In the genomic region with DNA sequence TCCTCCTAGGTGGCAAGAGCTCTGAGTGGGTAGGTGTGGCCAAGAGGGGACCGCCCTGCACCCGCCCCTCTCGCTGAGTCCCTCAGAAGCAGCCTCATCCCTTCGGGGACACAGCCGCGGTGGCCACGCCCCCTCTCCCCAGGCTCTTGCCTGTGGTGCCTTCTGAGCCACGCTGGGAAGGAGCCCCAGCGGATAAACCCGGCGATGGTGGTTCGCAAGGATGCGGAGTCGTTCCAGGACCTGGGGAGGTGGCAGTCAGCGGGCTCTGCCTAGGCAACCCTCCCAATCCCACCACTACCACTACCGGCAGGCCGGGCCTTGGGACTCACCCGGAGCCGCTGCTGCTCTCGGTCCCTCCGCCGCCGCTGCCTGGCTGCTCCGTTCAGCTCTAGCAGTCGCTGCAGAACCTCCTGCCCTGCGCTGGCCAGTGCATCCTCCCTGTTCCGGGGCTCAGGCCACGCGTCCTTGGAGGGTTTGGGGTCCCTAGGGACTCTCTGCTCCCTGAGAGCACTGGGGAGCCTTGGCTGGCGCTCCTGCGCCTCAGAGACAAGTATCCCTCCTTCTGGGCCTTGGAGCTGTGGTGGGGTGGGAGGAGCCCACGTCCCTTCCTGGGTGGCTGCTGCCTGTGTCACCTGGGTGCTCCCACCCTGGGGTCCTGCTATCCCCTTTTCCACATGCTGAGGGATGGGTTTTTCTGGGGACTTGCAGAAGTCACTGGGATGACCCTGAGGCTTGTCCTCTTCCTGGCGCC, we compare ENCODE assay signal across 7 mouse cellular contexts. TPM values are rescaled to one million over a fixed set of nuclear protein-coding genes. Genes with fewer than 3 reads are reported as not detected.
DNase-seq lines count a peak whose midpoint lies in the region; ATAC-seq and TF ChIP-seq lines count a peak whose summit lies in the region.

No protein-coding gene starts in this region.

- intact Hi-C loops in heart, adult 2 months (cut with DNase I), result loop anchor here (5.0 kb wide), 2 partner anchors 127 to 133 kb away; partner anchors contain the start of genes Calu and Tnpo3

- H3K36me3 ChIP-seq in embryonic facial prominence, embryonic 12.5 days, result peaks cover 20% of the 10 kb centered on the region
- H3K36me3 ChIP-seq in heart, adult 2 months (ENCODE audit: control insufficient read depth, insufficient read depth, low read length), result no peaks in the 10 kb centered on the region
- peaks cover 14% of the 10 kb centered on the region; the same call in 1 of the 2 replicates for H3K36me3 ChIP-seq in limb, embryonic 11.5 days (ENCODE audit: control insufficient read depth, insufficient read depth, low read length)
- H3K36me3 ChIP-seq in midbrain, embryonic 13.5 days, result peaks cover 24% of the 10 kb centered on the region
- peaks cover 5% of the 10 kb centered on the region for H3K36me3 ChIP-seq in small intestine, adult 2 months (ENCODE audit: control insufficient read depth, insufficient read depth, low read length)

- peak overlapping the region; percentile 35 for H3K4me3 ChIP-seq in embryonic facial prominence, embryonic 12.5 days
- peak overlapping the region; percentile 44 for H3K4me3 ChIP-seq in heart, adult 2 months
- peak overlapping the region; percentile 41 for H3K4me3 ChIP-seq in limb, embryonic 11.5 days (ENCODE audit: low read depth, low read length)
- H3K4me3 ChIP-seq in midbrain, embryonic 13.5 days (replicated peaks), result peak overlapping the region; percentile 39
- H3K4me3 ChIP-seq in small intestine, adult 2 months (ENCODE audit: low read depth, low read length), result peak overlapping the region; percentile 65

- peak; percentile 50 to 63 for DNase-seq in adrenal gland, postnatal 4 days (ENCODE audit: low spot score in 2 of 2)
- peak; percentile 79 to 81 for DNase-seq in heart, adult 2 months
- DNase-seq in kidney, adult 18-20 months, result peak; percentile 90
- peak; percentile 84 for DNase-seq in limb, embryonic 11.5 days (ENCODE audit: low spot score)

- peak; percentile 91 for ATAC-seq in embryonic facial prominence, embryonic 12.5 days (ENCODE audit: insufficient number of reproducible peaks, insufficient read depth, low FRiP score, low TSS enrichment)
- peak; percentile 79 for ATAC-seq in limb, embryonic 11.5 days (ENCODE audit: insufficient number of reproducible peaks, low FRiP score, low TSS enrichment, low read depth)
- ATAC-seq in midbrain, embryonic 13.5 days, result peak; percentile 87

- TF ChIP-seq EP300 in heart, adult 2 months (IDR thresholded peaks at IDR 0.05; ENCODE audit: insufficient read depth, low read depth, low read length), result no peak

- H3K79me2 ChIP-seq in heart, adult 2 months (replicated peaks; ENCODE audit: control insufficient read depth, insufficient read depth, low read length), result no peaks in the 10 kb centered on the region

- no peak for TF ChIP-seq POLR2A in heart, adult 2 months (IDR thresholded peaks at IDR 0.05; ENCODE audit: insufficient read depth, low read depth, low read length)
- TF ChIP-seq POLR2A in small intestine, adult 2 months (IDR thresholded peaks at IDR 0.05; ENCODE audit: low read depth, low read length), result 0 out of 2 replicates have a peak, but pooled peaks have one; percentile 10

- no peaks in the 10 kb centered on the region for H3K9me3 ChIP-seq in embryonic facial prominence, embryonic 12.5 days
- H3K9me3 ChIP-seq in limb, embryonic 11.5 days (ENCODE audit: control insufficient read depth, low read length), result no peaks in the 10 kb centered on the region
- H3K9me3 ChIP-seq in midbrain, embryonic 13.5 days, result no peaks in the 10 kb centered on the region

- H3K27ac ChIP-seq in embryonic facial prominence, embryonic 12.5 days, result no peak overlapping the region
- H3K27ac ChIP-seq in heart, adult 2 months, result no peak overlapping the region
- H3K27ac ChIP-seq in limb, embryonic 11.5 days (replicated peaks; ENCODE audit: low read depth, low read length), result no peak overlapping the region
- H3K27ac ChIP-seq in midbrain, embryonic 13.5 days, result no peak overlapping the region
- H3K27ac ChIP-seq in small intestine, adult 2 months (ENCODE audit: insufficient read depth, low read depth, low read length), result no peak overlapping the region

- TF ChIP-seq CTCF in heart, adult 2 months (IDR thresholded peaks at IDR 0.05), result no peak
- no peak for TF ChIP-seq CTCF in small intestine, adult 2 months (IDR thresholded peaks at IDR 0.05; ENCODE audit: extremely low read depth, insufficient read length, insufficient replicate concordance, low read depth, low read length)

- no peaks in the 10 kb centered on the region for H3K27me3 ChIP-seq in embryonic facial prominence, embryonic 12.5 days
- no peaks in the 10 kb centered on the region for H3K27me3 ChIP-seq in heart, adult 2 months (ENCODE audit: control insufficient read depth, insufficient read depth, low read length)
- no peaks in the 10 kb centered on the region for H3K27me3 ChIP-seq in limb, embryonic 11.5 days (ENCODE audit: control insufficient read depth, insufficient read depth, low read length)
- peaks cover 23% of the 10 kb centered on the region; the same call in 1 of the 2 replicates for H3K27me3 ChIP-seq in midbrain, embryonic 13.5 days
- H3K27me3 ChIP-seq in small intestine, adult 2 months (ENCODE audit: control insufficient read depth, insufficient read depth, low read length), result no peaks in the 10 kb centered on the region

- 3% methylated on average over 33 of the region's 33 CpGs for WGBS in embryonic facial prominence, embryonic 12.5 days
- WGBS in heart, adult 2 months, result 8% methylated on average over 33 of the region's 33 CpGs
- 2% methylated on average over 33 of the region's 33 CpGs for WGBS in limb, embryonic 11.5 days
- 2% methylated on average over 32 of the region's 33 CpGs for WGBS in midbrain, embryonic 13.5 days
- WGBS in small intestine, adult 2 months, result 6% methylated on average over 33 of the region's 33 CpGs

- H3K4me2 ChIP-seq in embryonic facial prominence, embryonic 12.5 days (replicated peaks), result peak overlapping the region; percentile 55
- H3K4me2 ChIP-seq in limb, embryonic 11.5 days (ENCODE audit: low read depth, severe bottlenecking), result peak overlapping the region; percentile 77
- peak overlapping the region; percentile 57 for H3K4me2 ChIP-seq in midbrain, embryonic 13.5 days (replicated peaks)

- H3K9ac ChIP-seq in embryonic facial prominence, embryonic 12.5 days, result peak overlapping the region; percentile 35; the same call in 1 of the 2 replicates
- H3K9ac ChIP-seq in heart, adult 2 months (ENCODE audit: low read depth, low read length), result 0 out of 2 replicates have a peak overlapping the region, but pooled peaks have one; percentile 6
- peak overlapping the region; percentile 59 for H3K9ac ChIP-seq in limb, embryonic 11.5 days (ENCODE audit: low read length)
- H3K9ac ChIP-seq in midbrain, embryonic 13.5 days (replicated peaks), result peak overlapping the region; percentile 44; the same call in 1 of the 2 replicates

- H3K4me1 ChIP-seq in embryonic facial prominence, embryonic 12.5 days, result no peaks in the 10 kb centered on the region
- H3K4me1 ChIP-seq in heart, adult 2 months (ENCODE audit: control insufficient read depth, insufficient read depth, low read length), result no peaks in the 10 kb centered on the region
- H3K4me1 ChIP-seq in limb, embryonic 11.5 days (ENCODE audit: control insufficient read depth, insufficient read depth, low read length), result peaks cover 4% of the 10 kb centered on the region; the same call in 1 of the 2 replicates
- H3K4me1 ChIP-seq in midbrain, embryonic 13.5 days (replicated peaks), result peaks cover 11% of the 10 kb centered on the region
- peaks cover 9% of the 10 kb centered on the region for H3K4me1 ChIP-seq in small intestine, adult 2 months (ENCODE audit: control insufficient read depth, insufficient read depth, insufficient read length, low read length)

RNA-seq across cellular contexts. Expression of gene Atp6v1fnb, which starts 2.9 kb away (rescaled TPM):
- 1 to 10 TPM in 1 of 2 experiments, under 1 TPM in 1; 0.92 to 1.1 TPM for total RNA-seq in adrenal gland, postnatal 4 days (2021)
- 0.36 and 0.41 TPM in 2 replicates for polyA plus RNA-seq in embryonic facial prominence, embryonic 12.5 days (2016; fragmentation: Nextera tagmentation; extraction: Ambion mirVana)
- total RNA-seq in heart, adult 2 months (2021), result not detected
- not detected in 2 replicates for polyA plus RNA-seq in heart, adult 2 months (2012; rRNA removed)
- polyA plus RNA-seq in limb, embryonic 11.5 days (2014; fragmentation: Nextera tagmentation; extraction: Ambion mirVana), result not detected in 2 replicates
- 0.47 and 0.53 TPM in 2 replicates for polyA plus RNA-seq in midbrain, embryonic 13.5 days (2015; fragmentation: Nextera tagmentation; extraction: Ambion mirVana)
- polyA plus RNA-seq in small intestine, adult 2 months (2012; rRNA removed), result 0.20 and 0.22 TPM in 2 replicates

RNA-seq across cellular contexts. Expression of gene Atp6v1f, which starts 6.6 kb away (rescaled TPM):
- 100 to 1,000 TPM; 174 to 181 TPM for total RNA-seq in adrenal gland, postnatal 4 days (2021)
- polyA plus RNA-seq in embryonic facial prominence, embryonic 12.5 days (2016; fragmentation: Nextera tagmentation; extraction: Ambion mirVana), result 196 and 217 TPM in 2 replicates
- 100 to 1,000 TPM; 109 to 125 TPM for total RNA-seq in heart, adult 2 months (2021)
- polyA plus RNA-seq in heart, adult 2 months (2012; rRNA removed), result 186 and 208 TPM in 2 replicates
- 182 and 198 TPM in 2 replicates for polyA plus RNA-seq in limb, embryonic 11.5 days (2014; fragmentation: Nextera tagmentation; extraction: Ambion mirVana)
- polyA plus RNA-seq in midbrain, embryonic 13.5 days (2015; fragmentation: Nextera tagmentation; extraction: Ambion mirVana), result 309 and 328 TPM in 2 replicates
- polyA plus RNA-seq in small intestine, adult 2 months (2012; rRNA removed), result 108 and 205 TPM in 2 replicates

RNA-seq across cellular contexts. Expression of gene Kcp, which starts 33.6 kb away (rescaled TPM):
- 10 to 100 TPM in 1 of 2 experiments, 1 to 10 TPM in 1; 9.0 to 14.2 TPM for total RNA-seq in adrenal gland, postnatal 4 days (2021)
- 40.6 and 41.3 TPM in 2 replicates for polyA plus RNA-seq in embryonic facial prominence, embryonic 12.5 days (2016; fragmentation: Nextera tagmentation; extraction: Ambion mirVana)
- total RNA-seq in heart, adult 2 months (2021), result 1 to 10 TPM; 2.3 to 3.0 TPM
- 8.5 and 9.8 TPM in 2 replicates for polyA plus RNA-seq in heart, adult 2 months (2012; rRNA removed)
- polyA plus RNA-seq in limb, embryonic 11.5 days (2014; fragmentation: Nextera tagmentation; extraction: Ambion mirVana), result 25.7 and 32.2 TPM in 2 replicates
- polyA plus RNA-seq in midbrain, embryonic 13.5 days (2015; fragmentation: Nextera tagmentation; extraction: Ambion mirVana), result 11.7 and 14.0 TPM in 2 replicates
- 3.0 and 3.4 TPM in 2 replicates for polyA plus RNA-seq in small intestine, adult 2 months (2012; rRNA removed)

RNA-seq across cellular contexts. Expression of gene Flnc, which starts 41.1 kb away (rescaled TPM):
- total RNA-seq in adrenal gland, postnatal 4 days (2021), result 10 to 100 TPM; 16.5 to 28.3 TPM
- 14.0 and 15.6 TPM in 2 replicates for polyA plus RNA-seq in embryonic facial prominence, embryonic 12.5 days (2016; fragmentation: Nextera tagmentation; extraction: Ambion mirVana)
- total RNA-seq in heart, adult 2 months (2021), result 100 to 1,000 TPM; 192 to 222 TPM
- 56.0 and 69.0 TPM in 2 replicates for polyA plus RNA-seq in heart, adult 2 months (2012; rRNA removed)
- 2.5 and 3.1 TPM in 2 replicates for polyA plus RNA-seq in limb, embryonic 11.5 days (2014; fragmentation: Nextera tagmentation; extraction: Ambion mirVana)
- 2.8 and 3.8 TPM in 2 replicates for polyA plus RNA-seq in midbrain, embryonic 13.5 days (2015; fragmentation: Nextera tagmentation; extraction: Ambion mirVana)
- 5.9 and 7.9 TPM in 2 replicates for polyA plus RNA-seq in small intestine, adult 2 months (2012; rRNA removed)

RNA-seq across cellular contexts. Expression of gene Irf5, which starts 52.3 kb away (rescaled TPM):
- 1 to 10 TPM; 4.5 to 4.7 TPM for total RNA-seq in adrenal gland, postnatal 4 days (2021)
- polyA plus RNA-seq in embryonic facial prominence, embryonic 12.5 days (2016; fragmentation: Nextera tagmentation; extraction: Ambion mirVana), result 2.7 and 3.1 TPM in 2 replicates
- total RNA-seq in heart, adult 2 months (2021), result 1 to 10 TPM; 2.7 to 3.6 TPM
- polyA plus RNA-seq in heart, adult 2 months (2012; rRNA removed), result 4.9 and 7.5 TPM in 2 replicates
- polyA plus RNA-seq in limb, embryonic 11.5 days (2014; fragmentation: Nextera tagmentation; extraction: Ambion mirVana), result 1.4 and 2.1 TPM in 2 replicates
- polyA plus RNA-seq in midbrain, embryonic 13.5 days (2015; fragmentation: Nextera tagmentation; extraction: Ambion mirVana), result 1.3 and 1.6 TPM in 2 replicates
- 11.9 and 14.9 TPM in 2 replicates for polyA plus RNA-seq in small intestine, adult 2 months (2012; rRNA removed)

Comparison
In these comparisons a context has a peak if more than half of its experiments do, and no peak if none do; other contexts are left out.
1. H3K9ac ChIP-seq: peak in every context shown above with its lines; median percentile 59 in limb, embryonic 11.5 days; 44 in midbrain, embryonic 13.5 days; 35 in embryonic facial prominence, embryonic 12.5 days; 6 in heart, adult 2 months.